Mouse (Mus musculus) G1E (cell line): ENCODE results near the gene Lhx6. TPM values are rescaled to one million over a fixed set of nuclear protein-coding genes. Genes with fewer than 3 reads are reported as not detected.

ENCODE experiments used
- ATAC-seq: 2 replicates; pipeline ENCODE4 v1.8.0; 2016; ENCODE audit warnings: mild to moderate bottlenecking; ENCODE audit not compliant: insufficient number of reproducible peaks, poor library complexity, low FRiP score, severe bottlenecking; ENCODE audit errors: extremely low read depth
- DNase-seq: peaks from one replicate; pipeline ENCODE4 v3.0.0; 2012; ENCODE audit warnings: low spot score
- H3K27me3 ChIP-seq: 2 replicates; pipeline ENCODE4 v1.6.1; 2012; ENCODE audit warnings: mild to moderate bottlenecking, low read length, inconsistent platforms; ENCODE audit not compliant: insufficient read depth
- H3K36me3 ChIP-seq: replicated peaks from 2 replicates; pipeline ENCODE3; 2012; ENCODE audit warnings: mild to moderate bottlenecking, inconsistent platforms
- H3K4me1 ChIP-seq: 2 replicates; pipeline ENCODE4 v1.6.1; 2012; ENCODE audit warnings: low read depth, low read length, inconsistent platforms, mixed read lengths; ENCODE audit not compliant: insufficient read depth
- H3K4me3 ChIP-seq: 2 replicates; pipeline ENCODE4 v1.5.1; 2012; ENCODE audit warnings: low read depth, mild to moderate bottlenecking, inconsistent platforms, low read length, moderate library complexity, mixed read lengths
- H3K9me3 ChIP-seq: replicated peaks from 2 replicates; pipeline ENCODE4 v1.6.1; 2012; ENCODE audit warnings: inconsistent platforms
- CTCF ChIP-seq: IDR thresholded peaks from 2 replicates; pipeline ENCODE4 v1.5.1; 2012; ENCODE audit warnings: low read depth, low read length, inconsistent platforms, mixed read lengths
- GATA1 ChIP-seq: IDR thresholded peaks from 2 replicates; pipeline ENCODE4 v1.6.1; 2012; ENCODE audit warnings: borderline replicate concordance, low read length, inconsistent platforms, mixed read lengths
- GATA2 ChIP-seq: IDR thresholded peaks from 2 replicates; pipeline ENCODE4 v1.6.1; 2012; ENCODE audit warnings: low read depth, low read length, inconsistent platforms, borderline replicate concordance
- POLR2AphosphoS5 ChIP-seq: IDR thresholded peaks from 2 replicates; pipeline ENCODE4 v1.6.1; 2012; ENCODE audit warnings: low read depth, low read length, inconsistent platforms; ENCODE audit not compliant: insufficient replicate concordance
- TAL1 ChIP-seq: conservative IDR thresholded peaks from 2 replicates; pipeline ENCODE4 v1.6.1; 2012; ENCODE audit warnings: low read depth, low read length, inconsistent platforms, mixed read lengths
- polyA plus RNA-seq: library from polyadenylated mRNA; stranded (reverse); fragments of >175 nt; gene quantifications from 2 replicates; pipeline ENCODE4 v1.2.3, GENCODE M21; 2012
- total RNA-seq, 2 experiments: library from RNA; stranded (forward) in 1 of 2; stranded (reverse) in 1 of 2; fragments of 200-1000 nt in 1 of 2; fragments of >200 nt in 1 of 2; fragmentation: Nextera tagmentation in 1 of 2; gene quantifications; 2 replicates each; pipeline ENCODE4 v1.2.3; 2014 to 2017

The Lhx6 gene
- total and polyA plus RNA-seq, 3 experiments: 0.16 TPM; not detected in 2

GRCm38 (mm10) chr2:36129051-36129450 lies 23.8 kb upstream of the Lhx6 start:
- DNase-seq (no peak), ATAC-seq (no peak)
- TF ChIP-seq GATA2 (no peak), GATA1 (no peak), CTCF (no peak), POLR2AphosphoS5 (no peak), TAL1 (no peak)
- H3K27me3 ChIP-seq: no peaks in the 10 kb centered on the region
- no peaks in the 10 kb centered on the region for H3K9me3 ChIP-seq
- no peak overlapping the region for H3K4me3 ChIP-seq
- no peaks in the 10 kb centered on the region for H3K4me1 ChIP-seq
- peaks cover 88% of the 10 kb centered on the region for H3K36me3 ChIP-seq

GRCm38 (mm10) chr2:36127973-36128372 lies 22.8 kb upstream of the Lhx6 start:
- Histone ChIP-seq H3K27me3 (no peaks in the 10 kb centered on the region), H3K36me3 (peaks cover 87% of the 10 kb centered on the region), H3K4me3 (no peak overlapping the region), H3K9me3 (no peaks in the 10 kb centered on the region), H3K4me1 (no peaks in the 10 kb centered on the region)
- DNase-seq (no peak), ATAC-seq (no peak)
- TF ChIP-seq POLR2AphosphoS5: no peak
- TF ChIP-seq GATA2: no peak
- TF ChIP-seq TAL1: no peak
- TF ChIP-seq CTCF: no peak
- no peak for TF ChIP-seq GATA1

GRCm38 (mm10) chr2:36126795-36127429 lies 21.7 kb upstream of the Lhx6 start:
- no peaks in the 10 kb centered on the region for H3K4me1 ChIP-seq
- DNase-seq (no peak), ATAC-seq (no peak)
- no peaks in the 10 kb centered on the region for H3K27me3 ChIP-seq
- TF ChIP-seq CTCF (no peak), GATA1 (no peak), TAL1 (no peak), GATA2 (no peak), POLR2AphosphoS5 (no peak)
- H3K9me3 ChIP-seq: no peaks in the 10 kb centered on the region
- H3K36me3 ChIP-seq: peaks cover 87% of the 10 kb centered on the region
- no peak overlapping the region for H3K4me3 ChIP-seq

- Histone ChIP-seq H3K9me3 (no peaks in the 10 kb centered on the region), H3K4me3 (no peak overlapping the region), H3K4me1 (no peaks in the 10 kb centered on the region), H3K27me3 (peaks cover 5% of the 10 kb centered on the region), H3K36me3 (peaks cover 20% of the 10 kb centered on the region)
- no peak for TF ChIP-seq CTCF
- no peak for TF ChIP-seq GATA1
- no peak for TF ChIP-seq GATA2
- TF ChIP-seq TAL1: no peak
- no peak for TF ChIP-seq POLR2AphosphoS5
- DNase-seq: no peak
- ATAC-seq: no peak
Measured at GRCm38 (mm10) chr2:36112632-36113031, 7.4 kb upstream of the Lhx6 start.

GRCm38 (mm10) chr2:36108615-36109014 lies 3.4 kb upstream of the Lhx6 start:
- DNase-seq (no peak), ATAC-seq (no peak)
- Histone ChIP-seq H3K4me1 (no peaks in the 10 kb centered on the region), H3K27me3 (peaks cover 29% of the 10 kb centered on the region), H3K36me3 (no peaks in the 10 kb centered on the region), H3K4me3 (no peak overlapping the region), H3K9me3 (no peaks in the 10 kb centered on the region)
- TF ChIP-seq GATA1: no peak
- no peak for TF ChIP-seq GATA2
- no peak for TF ChIP-seq TAL1
- no peak for TF ChIP-seq POLR2AphosphoS5
- no peak for TF ChIP-seq CTCF

GRCm38 (mm10) chr2:36104436-36104955 lies 712 bp downstream of the Lhx6 start:
- Histone ChIP-seq H3K4me3 (no peak overlapping the region), H3K4me1 (no peaks in the 10 kb centered on the region), H3K36me3 (no peaks in the 10 kb centered on the region), H3K27me3 (peaks cover 56% of the 10 kb centered on the region), H3K9me3 (no peaks in the 10 kb centered on the region)
- no peak for TF ChIP-seq POLR2AphosphoS5
- no peak for TF ChIP-seq GATA2
- no peak for TF ChIP-seq TAL1
- DNase-seq: no peak
- ATAC-seq: no peak

- peaks cover 59% of the 10 kb centered on the region for H3K27me3 ChIP-seq
- no peak for ATAC-seq
Measured at GRCm38 (mm10) chr2:36103555-36104367, 1.4 kb downstream of the Lhx6 start.

More at GRCm38 (mm10) chr2:36103555-36104367, 1.4 kb downstream of the Lhx6 start:
- TF ChIP-seq GATA1 (no peak), TAL1 (no peak), CTCF (no peak), POLR2AphosphoS5 (no peak), GATA2 (no peak)
- Histone ChIP-seq H3K36me3 (no peaks in the 10 kb centered on the region), H3K4me1 (no peaks in the 10 kb centered on the region), H3K4me3 (no peak overlapping the region), H3K9me3 (no peaks in the 10 kb centered on the region)
- no peak for DNase-seq
